Mouse (Mus musculus): Measurements from ENCODE around the gene Olfr267. TPM values are rescaled to one million over a fixed set of nuclear protein-coding genes. Genes with fewer than 3 reads are reported as not detected.

Gene Olfr267
- polyA plus RNA-seq, 1 experiment from 2014 or later = not detected

Other genes with a start within 250 kb of the Olfr267 start
- 13.0 and 14.8 TPM in 2 replicates for gene Lpar1, start 233.8 kb downstream of the Olfr267 start, polyA plus RNA-seq (2015; fragmentation: Nextera tagmentation; extraction: Ambion mirVana)
- 19.1 and 20.8 TPM in 2 replicates for gene Ecpas, start 125.0 kb upstream of the Olfr267 start, polyA plus RNA-seq (2015; fragmentation: Nextera tagmentation; extraction: Ambion mirVana)
- 0.18 and 0.35 TPM in 2 replicates for gene Zkscan16, start 155.9 kb upstream of the Olfr267 start, polyA plus RNA-seq (2015; fragmentation: Nextera tagmentation; extraction: Ambion mirVana)
- gene Ptgr1, start 199.4 kb upstream of the Olfr267 start, polyA plus RNA-seq (2015; fragmentation: Nextera tagmentation; extraction: Ambion mirVana) = 8.5 and 10.7 TPM in 2 replicates
- gene Dnajc25, start 207.3 kb upstream of the Olfr267 start, polyA plus RNA-seq (2015; fragmentation: Nextera tagmentation; extraction: Ambion mirVana) = 9.0 and 10.6 TPM in 2 replicates
- gene Gm20503, start 215.5 kb upstream of the Olfr267 start, polyA plus RNA-seq (2015; fragmentation: Nextera tagmentation; extraction: Ambion mirVana) = 11.0 and 11.6 TPM in 2 replicates
- gene Gng10, start 247.4 kb upstream of the Olfr267 start, polyA plus RNA-seq (2015; fragmentation: Nextera tagmentation; extraction: Ambion mirVana) = 46.6 and 47.8 TPM in 2 replicates

Data from heart, embryonic 13.5 days (tissue).